Mouse (Mus musculus) ES-Bruce4 (cell line): Measurements from ENCODE around the gene Zbtb11. TPM values are rescaled to one million over a fixed set of nuclear protein-coding genes. Genes with fewer than 3 reads are reported as not detected.

ENCODE experiments used
- H3K27ac ChIP-seq: 2 replicates; pipeline ENCODE4 v1.5.1; 2012; ENCODE audit warnings: low read length, inconsistent platforms; ENCODE audit not compliant: insufficient read depth
- H3K27me3 ChIP-seq: 2 replicates; pipeline ENCODE4 v1.6.1; 2012; ENCODE audit warnings: mild to moderate bottlenecking, low read length, inconsistent platforms; ENCODE audit not compliant: control insufficient read depth, poor library complexity, insufficient read depth, severe bottlenecking
- H3K36me3 ChIP-seq: 2 replicates; pipeline ENCODE4 v1.6.1; 2012; ENCODE audit warnings: inconsistent platforms, mild to moderate bottlenecking, low read length, moderate library complexity; ENCODE audit not compliant: control insufficient read depth, poor library complexity, insufficient read depth, severe bottlenecking
- H3K4me1 ChIP-seq: one replicate; pipeline ENCODE4 v1.8.1; 2011; ENCODE audit warnings: low read length; ENCODE audit not compliant: control insufficient read depth, insufficient read depth
- H3K4me3 ChIP-seq: 2 replicates; pipeline ENCODE4 v1.5.1; 2011; ENCODE audit warnings: low read depth, mild to moderate bottlenecking, low read length
- H3K9ac ChIP-seq: 2 replicates; pipeline ENCODE4 v1.6.1; 2012; ENCODE audit warnings: low read depth, mild to moderate bottlenecking, inconsistent platforms; ENCODE audit not compliant: poor library complexity, severe bottlenecking
- H3K9me3 ChIP-seq: replicated peaks from 2 replicates; pipeline ENCODE4 v1.6.1; 2012; ENCODE audit warnings: mild to moderate bottlenecking, low read length, inconsistent platforms; ENCODE audit not compliant: control insufficient read depth, poor library complexity, insufficient read depth, severe bottlenecking
- CTCF ChIP-seq: IDR thresholded peaks from one replicate; pipeline ENCODE4 v1.8.1; 2011; ENCODE audit warnings: low read depth, low read length
- EP300 ChIP-seq: IDR thresholded peaks from 2 replicates; pipeline ENCODE4 v1.6.1; 2011; ENCODE audit warnings: low read depth, low read length; ENCODE audit not compliant: insufficient read depth
- POLR2A ChIP-seq: IDR thresholded peaks from one replicate; pipeline ENCODE4 v1.8.1; 2011; ENCODE audit warnings: low read length; ENCODE audit not compliant: insufficient read depth
- polyA plus RNA-seq: library from polyadenylated mRNA; stranded (reverse); fragments of >200 nt; gene quantifications from 2 replicates; pipeline ENCODE4 v1.2.4, GENCODE M21; 2011; ENCODE audit warnings: low read depth; ENCODE audit not compliant: missing spikeins, insufficient read depth, insufficient read length

The Zbtb11 gene
- polyA plus RNA-seq, 1 experiment: 20.5 TPM

DNA sequence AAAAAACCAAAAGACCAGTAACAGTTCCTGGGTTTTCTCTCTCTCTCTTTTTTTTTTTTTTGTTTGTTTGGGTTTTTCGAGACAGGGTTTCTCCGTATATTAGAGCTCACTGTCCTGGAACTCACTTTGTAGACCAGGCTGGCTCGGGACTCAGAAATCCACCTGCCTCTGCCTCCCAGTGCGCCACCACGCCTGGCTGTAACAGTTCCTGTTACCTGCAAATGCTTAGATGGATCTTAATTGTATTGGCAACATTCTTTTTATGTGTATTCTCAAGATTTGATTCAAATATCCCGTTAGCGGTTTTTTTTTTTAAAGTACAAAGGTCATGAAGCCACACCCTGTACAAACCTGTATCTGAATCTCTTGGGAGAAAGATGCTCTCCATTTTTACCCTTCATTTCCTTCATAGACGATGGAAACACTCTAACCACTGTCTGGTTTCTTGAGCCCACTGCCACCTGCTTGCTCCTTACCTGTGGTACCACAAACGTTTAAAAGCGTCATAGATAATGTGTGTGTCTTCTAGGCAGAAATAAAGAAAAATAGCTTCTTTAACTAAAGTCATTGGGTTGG lies 969 bp upstream of the Zbtb11 start:
- Histone ChIP-seq H3K36me3 (peaks cover 47% of the 10 kb centered on the region), H3K27me3 (no peaks in the 10 kb centered on the region), H3K4me1 (no peaks in the 10 kb centered on the region), H3K9ac (peak overlapping the region; percentile 59), H3K9me3 (no peaks in the 10 kb centered on the region), H3K4me3 (peak overlapping the region; percentile 19; the same call in 1 of the 2 replicates), H3K27ac (peak overlapping the region; percentile 77)
- TF ChIP-seq EP300 (no peak), CTCF (no peak), POLR2A (no peak)

DNA sequence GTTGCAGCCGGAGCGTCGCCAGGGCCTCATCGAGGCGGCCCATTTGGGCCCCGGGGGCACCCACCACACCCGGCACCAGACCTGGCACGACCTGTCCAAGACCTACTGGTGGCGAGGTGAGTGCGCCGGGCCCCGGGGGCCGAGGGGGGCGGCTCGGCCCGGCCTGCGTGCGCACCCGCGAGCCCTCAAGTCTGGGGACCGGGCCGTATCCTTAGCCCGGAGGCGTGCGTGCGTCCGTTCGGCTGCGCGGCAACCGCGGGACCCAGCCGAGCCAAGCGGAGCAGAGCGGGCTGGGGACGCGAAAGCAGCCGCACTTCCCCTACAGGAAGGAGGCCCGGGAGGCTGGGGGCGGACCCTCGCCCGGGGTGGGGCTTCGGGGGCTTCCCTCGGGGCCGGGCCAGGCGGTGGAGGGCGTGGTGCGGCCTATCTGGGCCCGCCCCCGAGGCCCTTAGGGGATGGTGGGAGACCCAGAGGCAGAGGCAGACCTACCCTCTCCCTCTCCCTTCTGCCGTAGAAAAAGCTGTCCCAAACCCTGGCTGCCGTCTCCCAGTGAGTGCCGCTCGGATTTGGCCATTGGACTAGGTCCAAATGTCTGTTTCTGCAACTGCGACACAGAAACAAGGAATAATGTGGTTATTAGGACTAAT lies 696 bp downstream of the Zbtb11 start:
- H3K36me3 ChIP-seq: peaks cover 36% of the 10 kb centered on the region
- no peak for TF ChIP-seq CTCF
- no peaks in the 10 kb centered on the region for H3K4me1 ChIP-seq
- H3K27me3 ChIP-seq: no peaks in the 10 kb centered on the region
- H3K9ac ChIP-seq: peak overlapping the region; percentile 83
- H3K9me3 ChIP-seq: no peaks in the 10 kb centered on the region
- peak overlapping the region; percentile 95 for H3K4me3 ChIP-seq
- no peak overlapping the region for H3K27ac ChIP-seq

DNA sequence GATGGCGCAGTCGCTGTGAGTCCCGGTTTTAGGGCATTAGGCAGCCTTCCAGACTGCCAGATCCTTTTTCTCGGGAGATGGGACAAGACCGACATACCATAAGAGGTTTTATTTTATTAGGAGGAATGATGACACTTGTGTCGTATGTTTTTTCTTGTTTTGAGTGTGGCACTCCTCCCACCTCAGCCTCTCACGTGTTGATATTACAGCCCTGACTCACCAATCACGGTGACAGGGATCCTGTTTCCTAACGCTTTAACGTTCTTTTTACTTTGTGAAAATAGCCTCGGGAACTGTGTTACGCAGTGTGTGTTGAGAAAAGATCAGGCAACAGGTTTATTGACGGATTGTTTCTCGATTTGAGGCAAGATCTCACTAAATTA lies 1.2 kb downstream of the Zbtb11 start:
- TF ChIP-seq CTCF: no peak
- no peak for TF ChIP-seq EP300
- no peak for TF ChIP-seq POLR2A
- Histone ChIP-seq H3K27me3 (no peaks in the 10 kb centered on the region), H3K9me3 (no peaks in the 10 kb centered on the region), H3K27ac (no peak overlapping the region), H3K36me3 (peaks cover 30% of the 10 kb centered on the region), H3K4me3 (peak overlapping the region; percentile 95), H3K4me1 (no peaks in the 10 kb centered on the region), H3K9ac (peak overlapping the region; percentile 83)

DNA sequence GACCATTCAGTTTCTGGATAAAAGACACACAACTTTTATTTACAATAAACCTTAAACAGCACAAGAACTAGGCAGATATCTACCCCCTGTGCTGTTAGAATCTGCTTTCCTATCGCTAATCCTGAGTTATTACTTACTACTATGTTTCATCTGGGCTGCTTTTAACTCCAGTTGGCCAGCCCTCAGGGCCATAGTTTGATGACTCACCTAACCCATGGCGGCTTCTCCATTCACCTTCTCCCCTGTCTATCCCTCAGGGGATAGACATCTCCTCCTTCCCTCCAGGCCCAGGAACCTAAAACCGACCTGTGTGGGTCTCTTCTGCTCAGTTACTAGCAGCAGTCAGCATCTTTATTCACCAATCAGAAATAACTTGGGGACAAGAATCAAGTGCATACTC lies 12.3 kb downstream of the Zbtb11 start:
- Histone ChIP-seq H3K27me3 (no peaks in the 10 kb centered on the region), H3K4me1 (peaks cover 2% of the 10 kb centered on the region), H3K36me3 (peaks cover 51% of the 10 kb centered on the region), H3K4me3 (no peak overlapping the region), H3K27ac (no peak overlapping the region), H3K9ac (no peak overlapping the region), H3K9me3 (no peaks in the 10 kb centered on the region)
- TF ChIP-seq CTCF (no peak), POLR2A (no peak), EP300 (no peak)

DNA sequence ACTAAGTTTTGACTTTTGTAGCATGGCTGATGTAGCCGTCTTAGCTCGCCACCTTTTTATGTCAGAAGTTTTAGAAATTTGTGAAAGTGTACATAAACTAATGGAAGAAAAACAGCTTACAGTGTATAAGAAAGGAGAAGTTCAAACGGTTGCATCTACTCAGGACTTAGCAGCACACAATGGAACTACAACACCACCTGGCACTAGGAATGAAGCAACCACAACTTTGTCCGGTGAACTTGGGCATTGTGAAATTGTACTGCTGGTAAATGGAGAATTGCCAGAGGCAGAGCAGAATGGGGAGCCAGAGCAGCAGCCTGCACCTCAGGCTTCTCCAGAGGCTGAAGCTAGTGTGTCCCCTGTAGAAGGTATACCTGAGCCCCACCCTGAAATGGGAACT lies 16.6 kb downstream of the Zbtb11 start:
- Histone ChIP-seq H3K4me1 (peaks cover 2% of the 10 kb centered on the region), H3K9me3 (no peaks in the 10 kb centered on the region), H3K27me3 (no peaks in the 10 kb centered on the region), H3K27ac (no peak overlapping the region), H3K36me3 (peaks cover 40% of the 10 kb centered on the region), H3K9ac (no peak overlapping the region), H3K4me3 (no peak overlapping the region)
- no peak for TF ChIP-seq EP300
- TF ChIP-seq CTCF: no peak
- TF ChIP-seq POLR2A: no peak

DNA sequence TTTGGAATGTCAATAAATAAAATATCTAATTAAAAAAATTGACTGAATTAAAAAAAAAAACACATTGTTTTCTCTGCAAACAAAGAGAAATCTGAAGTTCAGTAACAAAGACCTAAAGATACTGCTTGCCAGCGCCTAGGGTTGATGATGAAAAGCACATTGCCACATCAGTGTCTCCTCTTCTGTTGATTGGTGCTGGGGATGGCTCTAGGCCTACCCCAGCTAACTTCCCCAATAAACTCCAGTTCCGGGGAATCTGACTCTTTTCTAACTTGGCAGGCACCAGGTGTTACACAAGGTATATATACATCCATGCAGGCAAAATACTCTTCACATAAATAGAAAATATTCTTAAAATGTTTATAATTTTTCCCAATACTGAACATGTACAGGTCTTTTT lies 20.6 kb downstream of the Zbtb11 start:
- Histone ChIP-seq H3K4me3 (no peak overlapping the region), H3K4me1 (no peaks in the 10 kb centered on the region), H3K27ac (no peak overlapping the region), H3K36me3 (peaks cover 42% of the 10 kb centered on the region), H3K9me3 (no peaks in the 10 kb centered on the region), H3K9ac (no peak overlapping the region), H3K27me3 (no peaks in the 10 kb centered on the region)
- TF ChIP-seq POLR2A (no peak), EP300 (no peak), CTCF (no peak)
